Mouse (Mus musculus): Measurements from ENCODE around the gene Epb41l2. TPM values are rescaled to one million over a fixed set of nuclear protein-coding genes. Genes with fewer than 3 reads are reported as not detected.

Epb41l2 gene
- total RNA-seq, 2 experiments from 2014 or later = 66.4 to 68.5 TPM

DNA sequence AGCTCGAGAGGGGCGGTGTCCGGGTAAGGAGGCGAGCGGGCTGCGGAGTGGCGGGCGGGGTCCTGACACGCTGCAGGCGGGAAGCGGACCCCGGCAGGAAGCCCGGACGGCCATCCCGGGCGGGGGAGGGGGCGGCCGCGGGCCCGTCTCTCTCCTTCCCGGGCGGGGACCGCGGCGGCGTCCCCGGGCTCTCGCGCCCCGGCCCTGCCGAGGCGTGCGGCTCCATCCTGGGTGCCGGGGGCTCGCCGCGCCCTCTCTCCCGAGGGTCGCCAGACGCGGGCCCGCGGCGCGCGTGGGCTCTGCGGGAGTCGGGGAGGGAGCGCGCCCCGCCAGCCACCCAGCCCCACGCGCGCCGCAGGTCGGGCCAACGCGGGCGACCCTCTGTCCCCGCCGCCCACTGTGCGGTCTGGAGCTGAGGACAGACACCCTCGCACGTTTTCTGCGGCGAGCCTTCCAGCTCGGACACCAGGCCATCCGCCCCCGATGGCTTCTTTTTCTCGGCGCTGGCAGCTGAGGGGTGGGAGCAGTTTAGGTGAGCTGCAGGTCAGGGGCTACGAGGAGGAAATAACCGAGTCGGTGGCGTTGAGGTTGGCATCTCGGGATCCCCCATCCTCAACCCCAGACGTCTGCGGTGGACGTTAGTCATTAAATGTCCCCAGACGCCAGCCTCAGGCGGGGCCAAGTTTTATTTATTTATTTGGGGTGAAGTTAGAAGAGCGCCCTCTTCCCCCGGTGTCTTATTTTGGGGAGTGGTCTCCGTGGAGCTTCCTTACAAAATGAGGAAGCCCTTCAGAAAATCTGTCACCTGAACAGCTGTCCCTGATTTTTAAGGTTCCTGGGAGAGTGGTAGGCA lies 587 bp downstream of the Epb41l2 start:
- DNase-seq = peak; percentile 45 to 47
- intact Hi-C loops (cut with DNase I) = loop anchor here (2.0 to 5.0 kb wide), 4 partner anchors 42 to 127 kb away; no protein-coding TSS in a partner anchor

GRCm38 (mm10) chr10:25362235-25362634 lies 2.6 kb downstream of the Epb41l2 start:
- intact Hi-C loops (cut with DNase I) = loop anchor here (5.0 kb wide), 1 partner anchor 40 kb away; no protein-coding TSS in a partner anchor
- DNase-seq = no peak

DNA sequence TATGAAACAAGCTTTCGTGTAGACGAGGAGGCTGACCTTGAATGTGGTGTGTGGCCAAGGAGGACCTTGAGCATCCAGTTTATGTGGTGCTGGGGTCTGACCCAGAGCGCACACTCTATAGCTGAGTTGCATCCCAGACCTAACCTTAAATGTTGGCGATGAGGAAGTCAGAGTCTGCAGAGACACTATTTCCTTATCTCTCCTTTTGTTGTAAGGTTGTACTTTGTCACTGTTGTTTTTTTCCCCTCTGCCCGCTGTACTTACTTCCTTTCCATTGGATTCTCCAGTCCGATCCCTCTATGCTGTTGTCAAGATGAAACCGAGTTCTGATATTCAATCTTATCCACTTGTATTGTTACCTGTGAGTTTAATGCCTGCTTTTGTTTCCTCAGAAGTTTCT lies 5.6 kb downstream of the Epb41l2 start:
- intact Hi-C loops (cut with DNase I) = no loop called here
- no peak for DNase-seq

DNA sequence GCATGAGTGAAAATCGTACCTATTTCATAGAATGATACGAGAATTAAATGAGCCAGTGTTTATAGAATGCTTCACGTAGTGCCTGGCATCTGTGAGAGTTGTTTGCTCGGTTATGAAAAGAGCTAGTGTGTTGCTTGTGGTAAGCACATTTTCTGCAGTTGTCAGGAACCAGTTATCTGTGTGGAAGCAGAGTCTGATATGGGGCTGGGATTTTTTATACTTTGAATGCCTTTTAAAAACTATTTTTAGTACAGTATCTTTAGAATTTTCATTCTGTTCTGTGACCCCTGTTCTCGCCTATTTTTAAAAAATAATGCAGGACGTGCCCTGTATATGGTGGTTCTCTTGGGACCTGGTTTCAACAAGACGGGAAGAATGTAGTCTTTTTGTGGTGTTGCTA lies 6.1 kb downstream of the Epb41l2 start:
- DNase-seq = no peak
- intact Hi-C loops (cut with DNase I) = no loop called here

- DNase-seq = no peak
- intact Hi-C loops (cut with DNase I) = no loop called here
Measured at GRCm38 (mm10) chr10:25366691-25367090, 7.1 kb downstream of the Epb41l2 start.

- no peak for DNase-seq
- intact Hi-C loops (cut with DNase I) = no loop called here
Measured at GRCm38 (mm10) chr10:25368928-25369327, 9.3 kb downstream of the Epb41l2 start.

DNA sequence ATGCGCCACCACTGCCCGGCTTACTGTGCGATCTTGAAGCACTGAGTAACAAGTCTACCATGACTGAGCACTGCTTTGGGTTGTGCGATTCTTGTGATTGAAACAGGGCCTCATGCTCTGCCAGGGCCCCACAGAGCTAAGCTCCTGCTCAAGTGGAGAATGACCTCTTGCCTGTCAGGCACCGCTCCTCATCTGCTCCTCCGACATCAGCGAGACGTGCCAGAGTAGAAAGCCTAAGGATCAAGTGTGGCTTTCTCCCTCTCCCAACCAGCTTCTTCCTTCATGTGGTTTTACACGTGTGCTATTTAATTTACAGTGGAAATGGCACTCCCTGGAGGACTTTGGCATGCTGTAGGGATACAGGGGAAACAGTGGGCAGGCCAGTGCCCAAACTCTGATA lies 10.1 kb downstream of the Epb41l2 start:
- DNase-seq = no peak
- intact Hi-C loops (cut with DNase I) = no loop called here

- intact Hi-C loops (cut with DNase I) = no loop called here
- DNase-seq = no peak
Measured at GRCm38 (mm10) chr10:25371336-25371735, 11.7 kb downstream of the Epb41l2 start.

DNA sequence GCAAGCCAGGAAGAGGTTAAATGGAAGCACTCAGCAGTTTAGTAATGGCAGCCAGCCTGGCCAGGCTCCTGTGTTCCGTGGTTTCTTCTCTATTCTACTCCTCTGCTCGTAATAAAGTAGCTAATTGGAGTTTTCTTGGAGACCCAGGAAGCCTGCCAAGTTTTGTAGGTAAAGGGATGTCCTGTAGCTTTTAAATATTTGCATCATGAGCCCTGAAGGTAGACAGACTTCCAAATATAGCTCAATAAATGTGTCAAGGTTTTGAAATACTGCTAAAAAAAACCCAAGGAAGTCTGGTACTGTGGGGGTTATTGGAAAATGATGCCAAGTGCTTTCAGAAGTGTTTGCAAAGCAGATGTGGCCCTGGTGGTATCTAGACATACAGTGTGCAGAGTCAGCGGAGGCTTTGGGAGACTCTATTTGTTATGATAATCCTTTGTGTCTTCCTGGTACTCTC lies 12.3 kb downstream of the Epb41l2 start:
- DNase-seq = no peak
- intact Hi-C loops (cut with DNase I) = no loop called here

GRCm38 (mm10) chr10:25372510-25373148 lies 13.0 kb downstream of the Epb41l2 start:
- intact Hi-C loops (cut with DNase I) = no loop called here

DNA sequence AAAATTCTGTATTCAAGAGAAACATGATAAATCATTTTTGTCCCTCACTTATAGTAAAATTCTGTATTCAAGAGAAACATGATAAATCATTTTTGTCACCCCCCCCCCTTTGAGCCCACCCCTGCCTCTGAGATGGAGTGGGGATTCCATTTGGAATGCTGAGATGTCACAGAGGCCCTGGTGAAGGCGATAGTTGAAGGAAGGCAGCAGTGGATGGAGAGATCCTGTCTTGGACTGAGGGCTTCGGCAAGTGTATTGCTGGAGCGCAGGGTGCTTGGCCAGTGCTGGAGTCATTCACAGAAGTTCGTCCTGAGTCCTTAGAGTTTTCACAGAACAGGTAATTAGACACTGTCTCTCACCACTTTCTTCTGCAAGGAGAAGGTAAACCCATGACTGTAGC lies 15.4 kb downstream of the Epb41l2 start:
- DNase-seq = no peak
- intact Hi-C loops (cut with DNase I) = no loop called here

More at GRCm38 (mm10) chr10:25372510-25373148, 13.0 kb downstream of the Epb41l2 start:
- no peak for DNase-seq

- DNase-seq = no peak
- intact Hi-C loops (cut with DNase I) = no loop called here
Measured at GRCm38 (mm10) chr10:25380746-25381481, 21.3 kb downstream of the Epb41l2 start.

- intact Hi-C loops (cut with DNase I) = no loop called here
- DNase-seq = peak in 1 of 2 experiments; percentile 32
Measured at GRCm38 (mm10) chr10:25381951-25382350, 22.4 kb downstream of the Epb41l2 start.

- DNase-seq = no peak
- intact Hi-C loops (cut with DNase I) = no loop called here
Measured at GRCm38 (mm10) chr10:25383171-25383570, 23.6 kb downstream of the Epb41l2 start.

DNA sequence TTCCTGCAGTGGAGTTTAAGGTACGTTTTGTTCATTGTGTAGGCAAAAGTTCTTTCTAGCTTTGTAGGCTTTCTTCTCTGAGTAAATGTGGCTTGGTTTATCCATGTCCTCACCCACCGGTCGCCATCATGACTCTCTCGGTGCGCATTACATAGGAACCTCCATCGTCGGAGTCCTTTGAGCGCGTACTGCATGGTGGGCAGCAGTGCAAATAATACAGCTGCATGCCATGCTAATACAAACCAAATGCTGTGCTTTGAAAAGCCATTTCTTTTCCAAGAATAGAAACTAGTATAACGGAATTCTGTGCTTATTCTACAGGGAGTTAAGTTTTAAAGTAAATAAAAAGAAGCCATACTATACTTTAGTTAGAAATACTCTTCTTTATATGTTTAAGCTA lies 24.8 kb downstream of the Epb41l2 start:
- DNase-seq = no peak
- intact Hi-C loops (cut with DNase I) = no loop called here

- DNase-seq = no peak
- intact Hi-C loops (cut with DNase I) = loop anchor here (5.0 kb wide), 1 partner anchor 101 kb away; no protein-coding TSS in a partner anchor
Measured at GRCm38 (mm10) chr10:25385811-25386580, 26.4 kb downstream of the Epb41l2 start.

GRCm38 (mm10) chr10:25386868-25387267 lies 27.3 kb downstream of the Epb41l2 start:
- intact Hi-C loops (cut with DNase I) = loop anchor here (5.0 kb wide), 1 partner anchor 100 kb away; no protein-coding TSS in a partner anchor
- DNase-seq = no peak

DNA sequence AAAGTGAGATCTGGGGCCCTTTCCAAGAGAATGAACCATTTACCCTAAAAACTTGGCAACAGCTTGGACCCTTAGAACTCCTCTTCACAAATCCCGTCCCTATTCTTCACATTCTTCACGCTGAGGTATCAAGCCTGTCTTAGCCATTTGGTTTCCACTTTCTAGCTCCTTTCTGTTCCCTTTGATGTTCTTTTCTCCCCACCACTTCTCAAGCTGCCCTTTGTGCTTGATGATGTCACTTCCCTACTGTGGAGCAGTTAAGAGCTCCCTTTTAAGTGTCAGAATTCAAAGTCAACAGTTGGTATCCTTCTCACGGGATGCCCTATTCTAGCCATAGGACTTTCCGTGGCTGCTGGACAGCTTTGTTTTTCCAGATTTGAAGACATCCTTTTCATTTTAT lies 27.7 kb downstream of the Epb41l2 start:
- DNase-seq = no peak

GRCm38 (mm10) chr10:25392786-25393185 lies 33.2 kb downstream of the Epb41l2 start:
- intact Hi-C loops (cut with DNase I) = no loop called here
- DNase-seq = no peak

More for the DNA sequence above, 27.7 kb downstream of the Epb41l2 start:
- intact Hi-C loops (cut with DNase I) = loop anchor here (5.0 kb wide), 1 partner anchor 100 kb away; no protein-coding TSS in a partner anchor

DNA sequence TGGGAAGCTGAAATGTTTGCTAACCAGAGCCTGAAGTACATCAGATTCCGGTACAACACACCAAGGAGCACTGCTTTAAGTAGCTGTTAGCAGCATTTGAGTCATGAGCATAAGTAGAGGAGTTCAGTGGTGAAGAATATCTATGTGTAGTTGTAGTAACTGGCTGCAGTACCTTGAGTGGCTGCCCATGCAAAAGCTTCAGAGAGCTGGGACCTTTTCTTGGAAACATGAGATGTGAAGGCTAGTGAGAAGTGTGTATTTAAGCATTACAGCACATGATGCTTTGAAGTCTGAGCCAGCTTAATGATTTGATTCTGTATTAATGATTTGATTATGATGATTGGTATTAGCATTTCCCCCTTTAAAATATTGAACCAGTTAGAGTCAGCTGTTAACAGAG lies 34.1 kb downstream of the Epb41l2 start:
- DNase-seq = no peak
- intact Hi-C loops (cut with DNase I) = no loop called here

Data from heart, postnatal 14 days (tissue).